Mouse (Mus musculus) adrenal gland, postnatal 4 days (tissue): Measurements from ENCODE around the gene Tom1l2. TPM values are rescaled to one million over a fixed set of nuclear protein-coding genes. Genes with fewer than 3 reads are reported as not detected.

ENCODE experiments used
- DNase-seq, 2 experiments: peaks; one replicate each; pipeline ENCODE4 v3.0.0; 2021 to 2022; ENCODE audit warnings: low spot score in 2 of 2, mixed read lengths in 2 of 2
- long read RNA-seq, 2 experiments: library from polyadenylated mRNA; stranded (forward); transcript quantifications; one replicate each; pipeline ENCODE4 v2.0.0; 2021
- total RNA-seq, 2 experiments: library from RNA; stranded (reverse); gene quantifications; 2 replicates each; pipeline ENCODE4 v1.2.3; 2021

The Tom1l2 gene
- 10 to 100 TPM; 54.0 to 55.9 TPM for total RNA-seq
- long read RNA-seq, experiment 1, full-length matches to known transcripts = 8 of 24 reads
- long read RNA-seq, experiment 1, partial matches to known transcripts = 1 of 24 reads
- long read RNA-seq, experiment 1, other reads (novel, unspliced or antisense) = 15 of 24 reads
- long read RNA-seq, experiment 2, partial matches to known transcripts = 2 of 47 reads
- long read RNA-seq, experiment 2, other reads (novel, unspliced or antisense) = 44 of 47 reads

DNA sequence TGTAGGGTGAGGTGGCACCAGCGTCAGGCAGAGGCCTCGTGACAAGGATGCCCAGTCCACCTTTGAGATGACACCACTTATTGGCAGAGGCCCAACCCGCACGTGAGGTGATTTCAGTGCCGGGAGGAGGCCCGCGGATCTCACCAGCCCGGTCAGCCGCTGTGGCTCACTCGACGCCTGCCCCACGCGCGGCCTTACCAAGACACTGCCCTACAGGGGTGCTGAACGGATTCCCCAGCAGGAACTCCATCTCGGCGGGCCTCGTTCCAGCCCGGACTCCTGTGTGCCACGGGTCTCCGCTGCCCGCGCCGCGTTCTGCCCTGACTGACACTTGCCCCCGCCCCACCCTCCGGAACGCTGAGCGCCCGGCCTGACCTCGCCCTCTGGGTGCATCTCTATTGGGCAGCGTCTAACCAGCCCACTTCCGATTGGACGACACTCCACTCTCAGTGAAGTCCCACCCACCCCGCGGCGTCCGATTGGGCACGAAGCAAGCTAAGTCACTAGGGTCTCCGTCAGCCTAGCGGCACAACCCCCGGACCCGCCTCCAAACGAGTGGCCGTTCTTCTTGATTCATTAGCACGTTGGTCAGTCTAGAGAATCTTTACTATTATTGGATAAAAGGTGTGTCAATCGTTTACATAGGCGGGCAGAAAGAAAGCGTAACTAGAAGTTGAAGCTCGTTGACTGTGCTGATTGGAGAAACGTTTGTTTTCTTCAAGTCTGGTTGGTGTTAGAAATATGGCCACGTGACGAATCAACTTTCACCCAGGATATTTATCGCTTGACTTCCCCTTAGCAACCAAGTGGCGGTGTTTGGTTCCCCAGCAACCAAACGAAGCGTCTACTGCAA lies at the start of gene Tom1l2, which contains the start of gene Drc3:
Gene Tom1l2 (minus strand): TSS at position 347 of the 853 bp plus-strand sequence.
Gene Drc3 (plus strand): TSS at position 771 of the 853 bp plus-strand sequence.
- peak; percentile 94 to 99 for DNase-seq

DNA sequence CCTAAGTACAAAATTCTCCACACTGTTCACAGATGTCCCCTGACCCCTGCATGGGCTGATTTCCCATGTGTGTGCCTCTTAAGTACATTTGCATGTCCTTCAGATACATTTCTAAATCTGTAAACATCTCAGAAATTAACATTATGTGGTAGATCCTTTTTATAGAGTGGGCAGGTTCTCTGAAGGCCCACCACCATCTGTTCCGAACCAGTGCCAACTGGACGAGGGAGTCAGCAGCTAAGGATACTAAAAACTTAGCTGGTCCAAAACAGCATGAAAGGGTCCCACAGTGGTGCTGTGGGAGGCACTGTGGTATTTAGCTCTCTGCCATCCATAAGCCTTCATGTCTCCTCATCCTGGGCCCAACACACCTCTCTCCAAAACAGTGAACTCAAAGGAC lies 44.5 kb upstream of the Tom1l2 start:
- DNase-seq = no peak

DNA sequence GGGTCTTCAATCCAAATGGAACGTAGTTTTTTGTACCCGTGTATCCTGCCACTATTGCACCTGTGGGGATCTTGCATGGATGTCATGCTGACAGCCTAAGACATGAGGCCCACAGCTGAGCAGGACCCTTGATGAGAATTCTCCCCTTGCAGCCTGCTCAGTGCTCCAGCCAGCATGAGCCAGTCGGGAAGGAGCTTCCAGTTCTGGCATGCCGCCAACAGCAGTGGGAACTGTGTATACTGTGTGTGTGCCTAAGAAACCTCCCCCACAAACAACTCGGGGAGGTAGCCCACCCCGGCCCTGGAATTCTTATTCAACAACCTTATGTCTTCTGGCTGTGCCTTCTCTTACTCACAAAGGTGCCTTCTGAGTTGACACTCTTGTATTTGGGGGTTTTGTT lies 43.8 kb upstream of the Tom1l2 start:
- DNase-seq = no peak

GRCm38 (mm10) chr11:60391346-60391745 lies 38.6 kb upstream of the Tom1l2 start:
- DNase-seq = no peak

DNA sequence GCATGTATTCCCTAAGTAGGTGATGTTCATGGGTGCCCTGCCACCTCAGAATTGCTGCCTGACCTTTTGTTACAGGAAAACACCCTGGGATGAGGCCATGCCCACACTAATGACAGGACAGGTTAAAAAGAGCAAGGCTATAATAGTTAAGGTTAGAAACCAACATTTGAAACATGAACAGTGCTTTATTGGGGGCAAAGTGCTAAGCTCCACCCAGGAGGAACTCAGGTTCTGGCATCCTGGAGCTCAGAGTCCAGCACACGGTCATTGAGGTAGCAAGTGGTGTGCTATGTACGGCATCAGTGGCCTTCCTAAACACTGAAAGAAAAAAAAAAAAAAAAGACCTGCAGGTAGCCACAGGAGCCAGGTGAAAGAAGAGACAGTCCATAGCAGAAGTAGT lies 35.2 kb upstream of the Tom1l2 start:
- no peak for DNase-seq

DNA sequence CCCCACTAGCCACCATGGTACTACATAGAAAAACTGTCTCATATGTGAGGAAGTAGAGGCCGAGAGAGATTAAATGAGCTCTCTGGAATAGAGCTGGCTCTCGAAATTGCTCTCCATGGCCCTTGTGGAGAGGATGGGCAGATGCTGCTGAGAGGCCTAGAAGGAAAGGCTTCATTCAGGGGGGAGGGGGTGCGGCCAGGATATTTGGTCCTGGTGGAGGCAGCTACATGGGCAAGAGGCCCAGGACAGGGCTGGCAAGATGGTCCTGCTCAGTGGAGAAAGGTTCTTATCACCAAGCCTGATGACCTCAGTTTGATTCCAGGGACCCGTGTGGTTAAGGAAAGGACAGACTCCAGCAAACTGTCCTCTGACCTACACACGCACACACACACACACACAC lies 33.2 kb upstream of the Tom1l2 start:
- no peak for DNase-seq

- no peak for DNase-seq
Measured at GRCm38 (mm10) chr11:60384762-60385421, 32.2 kb upstream of the Tom1l2 start.

- DNase-seq = no peak
Measured at GRCm38 (mm10) chr11:60383518-60383917, 30.8 kb upstream of the Tom1l2 start.

DNA sequence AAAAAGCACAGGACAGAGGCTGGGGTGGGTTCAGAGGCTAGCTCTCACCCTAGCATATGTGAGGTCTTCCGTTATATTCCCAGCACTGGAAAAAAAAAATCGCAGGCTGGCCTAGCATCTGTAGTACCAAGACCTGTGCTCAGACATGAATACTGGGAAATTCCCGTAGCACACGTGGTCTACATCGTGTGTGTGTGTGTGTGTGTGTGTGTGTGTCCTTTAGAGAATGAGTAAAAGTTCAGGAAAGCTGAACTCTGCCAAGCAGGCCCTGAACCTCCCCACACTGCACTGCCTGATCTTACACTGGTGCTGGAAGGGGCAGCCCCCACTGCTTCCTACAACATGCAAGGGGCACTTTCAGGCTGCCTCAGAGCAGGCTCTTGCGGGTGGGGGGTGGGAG lies 21.8 kb upstream of the Tom1l2 start:
- no peak for DNase-seq

GRCm38 (mm10) chr11:60370431-60370830 lies 17.7 kb upstream of the Tom1l2 start:
- DNase-seq = no peak

DNA sequence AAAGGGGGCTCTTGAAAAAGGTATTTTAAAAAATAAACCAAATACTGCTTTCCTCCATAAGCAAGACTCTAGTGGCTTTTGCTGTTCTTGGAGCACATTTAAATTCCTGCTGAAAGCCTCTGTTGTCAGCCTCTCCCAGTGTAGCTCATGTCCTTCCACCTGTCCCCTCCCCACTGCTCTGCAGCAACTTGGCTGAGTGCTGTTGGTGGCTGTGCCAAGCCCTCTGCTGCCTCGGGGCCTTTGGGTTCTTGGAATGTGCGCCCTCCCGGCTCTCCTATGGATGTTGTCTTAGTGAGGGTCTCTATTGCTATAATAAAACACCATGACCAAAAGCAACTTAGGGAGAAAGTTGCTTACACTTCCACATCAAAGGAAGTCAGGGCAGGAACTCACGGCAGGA lies 16.7 kb upstream of the Tom1l2 start:
- no peak for DNase-seq

DNA sequence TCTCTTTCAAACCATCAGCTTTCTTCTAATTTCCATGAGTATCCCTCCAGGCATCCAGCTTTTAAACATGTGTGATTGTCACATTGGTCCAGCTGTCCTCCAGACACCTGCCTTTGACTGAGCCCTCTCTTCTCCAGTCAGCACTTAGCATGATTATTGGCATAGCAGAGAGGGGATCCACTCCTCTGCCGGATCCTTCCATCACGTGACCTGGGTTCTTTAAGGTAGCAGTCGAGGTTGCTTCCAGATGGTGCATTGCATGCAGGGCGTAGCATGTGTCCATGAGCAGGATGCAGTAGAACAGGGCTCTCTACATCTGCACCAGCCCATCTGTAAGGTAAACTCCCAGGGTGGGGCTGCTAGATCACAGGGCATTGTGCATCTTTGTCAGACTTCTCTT lies 16.2 kb upstream of the Tom1l2 start:
- no peak for DNase-seq

- DNase-seq = no peak
Measured at GRCm38 (mm10) chr11:60367256-60367655, 14.6 kb upstream of the Tom1l2 start.

DNA sequence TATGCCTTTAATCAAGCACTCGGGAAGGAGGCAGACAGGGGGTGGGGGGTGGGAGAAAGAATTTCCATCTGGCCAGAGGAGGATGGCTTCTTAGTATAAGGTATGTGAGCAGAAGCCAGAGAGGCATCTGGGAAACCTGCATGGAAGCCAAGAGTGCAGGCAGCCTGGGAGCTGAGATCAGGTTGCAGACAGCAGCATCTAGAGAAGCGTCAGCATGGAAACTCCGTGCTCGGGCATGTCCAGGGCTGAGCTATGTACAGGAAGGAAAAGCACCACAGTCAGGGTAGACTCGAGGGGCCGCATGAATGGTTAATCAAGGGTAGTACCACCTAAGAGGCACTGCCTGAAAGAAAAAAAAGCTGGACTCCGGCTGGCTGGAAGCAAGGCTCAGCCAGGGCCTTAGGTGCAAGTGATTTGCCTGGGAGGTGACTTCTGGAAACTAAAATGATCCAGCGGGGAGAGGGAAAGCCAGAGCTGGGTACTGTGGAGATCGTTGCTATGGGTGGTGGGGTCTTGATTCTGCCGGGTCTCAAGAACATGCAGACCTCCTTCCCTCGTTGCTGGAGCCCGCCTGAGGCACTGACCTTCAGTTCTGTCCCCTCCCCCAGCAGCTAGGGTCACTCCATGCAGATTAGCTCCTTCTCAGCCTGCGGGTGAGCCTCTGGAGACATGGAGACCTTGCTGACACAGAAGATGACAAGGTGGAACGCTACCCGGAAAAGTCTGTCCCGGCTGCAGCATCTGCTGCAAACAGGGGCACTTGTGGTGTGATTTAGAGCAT lies 13.7 kb upstream of the Tom1l2 start:
- no peak for DNase-seq

- no peak for DNase-seq
Measured at GRCm38 (mm10) chr11:60360631-60361201, 8.0 kb upstream of the Tom1l2 start.

GRCm38 (mm10) chr11:60359936-60360335 lies 7.2 kb upstream of the Tom1l2 start:
- DNase-seq = no peak

GRCm38 (mm10) chr11:60359138-60359537 lies 6.4 kb upstream of the Tom1l2 start:
- no peak for DNase-seq

- no peak for DNase-seq
Measured at GRCm38 (mm10) chr11:60358548-60358947, 5.8 kb upstream of the Tom1l2 start.

- DNase-seq = no peak
Measured at GRCm38 (mm10) chr11:60357116-60357515, 4.4 kb upstream of the Tom1l2 start.

DNA sequence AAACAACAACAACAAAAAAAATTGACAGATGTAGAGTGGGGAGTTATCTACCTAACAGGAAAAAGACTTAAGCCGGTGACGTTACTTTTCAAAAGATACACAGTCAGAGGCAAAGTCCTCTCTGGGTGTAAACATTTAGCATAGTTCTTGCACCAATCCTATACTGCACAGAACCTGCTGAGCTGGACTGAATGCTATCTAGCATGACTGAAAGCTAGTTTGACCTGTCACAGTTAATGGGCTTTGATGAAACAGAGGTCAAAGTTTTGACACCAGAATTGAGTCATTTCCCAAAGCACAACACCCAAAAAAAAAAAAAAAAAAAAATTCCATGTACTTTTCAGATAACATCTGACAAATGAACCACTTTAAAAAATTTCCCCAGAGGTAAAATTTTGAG lies 3.2 kb upstream of the Tom1l2 start:
- DNase-seq = no peak

DNA sequence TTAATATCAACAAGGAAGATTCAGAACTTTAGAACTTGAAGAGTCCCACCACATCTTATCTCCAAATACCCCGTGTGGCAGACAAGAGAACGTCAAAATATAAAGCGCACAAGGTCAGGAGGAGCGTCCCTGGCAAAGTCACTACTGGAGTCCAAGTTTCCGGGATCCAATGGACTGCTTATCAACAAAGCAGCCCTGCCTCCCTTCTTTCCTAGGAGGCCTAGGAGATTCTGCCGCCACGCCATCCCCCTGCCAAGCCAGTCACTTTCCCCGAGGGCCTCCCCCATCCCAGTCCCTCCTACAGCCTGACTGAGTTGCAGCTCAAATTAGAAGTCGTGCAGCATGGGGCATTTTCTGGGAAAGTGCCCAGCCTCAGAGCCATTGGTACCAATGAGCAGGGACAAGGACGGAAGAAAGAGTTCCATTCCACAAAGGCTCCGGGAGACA lies 757 bp downstream of the Tom1l2 start:
- DNase-seq = peak in 1 of 2 experiments; percentile 19
